Mouse (Mus musculus): ENCODE results near the gene Retsat.

DNA sequence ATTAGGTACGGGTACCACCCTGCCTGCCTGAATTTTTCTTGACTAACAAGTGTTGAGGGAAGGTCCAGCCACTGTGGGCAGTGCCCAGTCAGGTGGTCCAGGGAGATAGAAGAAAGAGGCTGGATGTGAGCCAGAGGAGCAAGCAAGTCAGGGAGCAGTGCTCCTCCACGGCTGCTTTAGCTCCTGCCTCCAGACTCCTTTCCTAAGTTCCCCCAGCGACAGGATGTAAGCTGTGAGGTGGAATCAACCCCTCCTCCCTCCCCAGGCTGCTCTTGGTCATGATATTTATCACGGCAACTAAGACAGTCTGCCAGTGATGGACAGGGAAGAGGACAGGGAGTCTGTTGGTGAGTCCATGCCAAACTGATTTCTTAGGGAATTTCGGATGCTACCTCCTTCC, 4.4 kb upstream of the Retsat start:
- TF ChIP-seq CTCF (IDR thresholded peaks at IDR 0.05; ENCODE audit: low read depth, low read length) (no peak), GATA1 (IDR thresholded peaks at IDR 0.05; ENCODE audit: borderline replicate concordance, low read length) (no peak), TAL1 (conservative IDR thresholded peaks at IDR 0.05; ENCODE audit: low read depth, low read length) (no peak), POLR2AphosphoS5 (IDR thresholded peaks at IDR 0.05; ENCODE audit: insufficient replicate concordance, low read depth, low read length) (no peak), GATA2 (IDR thresholded peaks at IDR 0.05; ENCODE audit: borderline replicate concordance, low read depth, low read length) (no peak)

All from G1E (cell line).